Mouse (Mus musculus) small intestine, adult 2 months (tissue): ENCODE results near the gene Stil.

Experiments used
- CTCF ChIP-seq: fragments of 200-500 bp; IDR thresholded peaks from 2 replicates; pipeline ENCODE4 v1.5.1; 2012; ENCODE audit warnings: low read depth, mild to moderate bottlenecking, control low read depth, inconsistent platforms, low read length, moderate library complexity, mixed read lengths; ENCODE audit not compliant: insufficient replicate concordance, insufficient read length; ENCODE audit errors: extremely low read depth
- POLR2A ChIP-seq: fragments of 200-500 bp; IDR thresholded peaks from 2 replicates; pipeline ENCODE4 v1.6.1; 2012; ENCODE audit warnings: low read depth, mild to moderate bottlenecking, control low read depth, inconsistent platforms, low read length, moderate library complexity

DNA sequence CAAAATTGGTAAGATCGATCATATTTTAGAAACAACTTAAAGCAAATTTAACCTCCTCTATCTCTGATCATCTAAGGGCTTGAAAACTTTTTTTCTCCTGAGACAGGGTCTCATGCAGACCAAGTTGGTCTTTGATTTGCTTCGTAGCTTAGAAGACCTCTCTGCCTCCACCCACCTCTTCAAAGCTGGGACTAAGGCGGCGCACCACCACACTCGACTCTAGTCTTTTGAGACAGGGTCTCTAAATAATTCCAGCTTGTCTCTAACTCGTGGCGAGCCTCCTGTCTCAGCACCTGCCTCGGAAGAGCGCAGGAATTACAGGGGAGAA, 550 bp upstream of the Stil start:
- TF ChIP-seq POLR2A (no peak), CTCF (no peak)
